Mouse (Mus musculus): ENCODE results near the gene Enthd1. TPM values are rescaled to one million over a fixed set of nuclear protein-coding genes. Genes with fewer than 3 reads are reported as not detected.

The Enthd1 gene
- polyA plus RNA-seq, 2 experiments, result not detected

- TF ChIP-seq CTCF (IDR thresholded peaks at IDR 0.05; ENCODE audit: low read depth) (no peak), EP300 (IDR thresholded peaks at IDR 0.05; ENCODE audit: low read depth) (no peak)
- WGBS (ENCODE audit: insufficient replicate concordance), result 56% methylated on average over 5 of the region's 5 CpGs
- no peak overlapping the region for H3K4me3 ChIP-seq (ENCODE audit: insufficient read depth in 1 of 2, low read depth in 2 of 2, low read length in 2 of 2)
- no peaks in the 10 kb centered on the region for H3K9me3 ChIP-seq (ENCODE audit: control insufficient read depth, low read length)
- DNase-seq (ENCODE audit: low read depth in 3 of 3, low spot score in 3 of 3), result no peak
- H3K36me3 ChIP-seq (replicated peaks; ENCODE audit: control insufficient read depth, insufficient read depth, low read depth), result no peaks in the 10 kb centered on the region
- H3K27ac ChIP-seq, result no peak overlapping the region
- H3K9ac ChIP-seq (replicated peaks), result no peak overlapping the region
- H3K4me2 ChIP-seq (ENCODE audit: low read depth), result no peak overlapping the region
- H3K4me1 ChIP-seq (replicated peaks; ENCODE audit: control insufficient read depth in 2 of 2, insufficient read depth in 2 of 2, low read length in 1 of 2), result no peaks in the 10 kb centered on the region
- no peaks in the 10 kb centered on the region for H3K27me3 ChIP-seq (ENCODE audit: control insufficient read depth, insufficient read depth, low read length)
- no peak for ATAC-seq (ENCODE audit: insufficient read depth)
Observed at GRCm38 (mm10) chr15:80490151-80490550, 74.8 kb downstream of the Enthd1 start.

- ATAC-seq (ENCODE audit: insufficient read depth), result no peak
- TF ChIP-seq CTCF (IDR thresholded peaks at IDR 0.05; ENCODE audit: low read depth), result no peak
- no peak for TF ChIP-seq EP300 (IDR thresholded peaks at IDR 0.05; ENCODE audit: low read depth)
- WGBS (ENCODE audit: insufficient replicate concordance), result 16% methylated on average over 3 of the region's 3 CpGs
Observed at GRCm38 (mm10) chr15:80488658-80489057, 76.3 kb downstream of the Enthd1 start.

GRCm38 (mm10) chr15:80485601-80486000 lies 79.4 kb downstream of the Enthd1 start:
- ATAC-seq (ENCODE audit: insufficient read depth) (no peak), DNase-seq (ENCODE audit: low read depth in 3 of 3, low spot score in 3 of 3) (no peak)
- Histone ChIP-seq H3K4me3 (ENCODE audit: insufficient read depth in 1 of 2, low read depth in 2 of 2, low read length in 2 of 2) (no peak overlapping the region), H3K27ac (no peak overlapping the region), H3K9ac (replicated peaks) (no peak overlapping the region), H3K4me2 (ENCODE audit: low read depth) (no peak overlapping the region), H3K4me1 (replicated peaks; ENCODE audit: control insufficient read depth in 2 of 2, insufficient read depth in 2 of 2, low read length in 1 of 2) (no peaks in the 10 kb centered on the region), H3K27me3 (ENCODE audit: control insufficient read depth, insufficient read depth, low read length) (no peaks in the 10 kb centered on the region), H3K9me3 (ENCODE audit: control insufficient read depth, low read length) (no peaks in the 10 kb centered on the region), H3K36me3 (replicated peaks; ENCODE audit: control insufficient read depth, insufficient read depth, low read depth) (no peaks in the 10 kb centered on the region)
- TF ChIP-seq CTCF (IDR thresholded peaks at IDR 0.05; ENCODE audit: low read depth) (peak; percentile 40), EP300 (IDR thresholded peaks at IDR 0.05; ENCODE audit: low read depth) (no peak)
- WGBS (ENCODE audit: insufficient replicate concordance), result 86% methylated on average over 1 of the region's 1 CpGs

More at GRCm38 (mm10) chr15:80488658-80489057, 76.3 kb downstream of the Enthd1 start:
- Histone ChIP-seq H3K4me2 (ENCODE audit: low read depth) (no peak overlapping the region), H3K9me3 (ENCODE audit: control insufficient read depth, low read length) (no peaks in the 10 kb centered on the region), H3K4me1 (replicated peaks; ENCODE audit: control insufficient read depth in 2 of 2, insufficient read depth in 2 of 2, low read length in 1 of 2) (no peaks in the 10 kb centered on the region), H3K4me3 (ENCODE audit: insufficient read depth in 1 of 2, low read depth in 2 of 2, low read length in 2 of 2) (no peak overlapping the region), H3K27me3 (ENCODE audit: control insufficient read depth, insufficient read depth, low read length) (no peaks in the 10 kb centered on the region), H3K9ac (replicated peaks) (no peak overlapping the region), H3K27ac (no peak overlapping the region), H3K36me3 (replicated peaks; ENCODE audit: control insufficient read depth, insufficient read depth, low read depth) (no peaks in the 10 kb centered on the region)
- DNase-seq (ENCODE audit: low read depth in 3 of 3, low spot score in 3 of 3), result no peak

- H3K36me3 ChIP-seq (replicated peaks; ENCODE audit: control insufficient read depth, insufficient read depth, low read depth), result no peaks in the 10 kb centered on the region
- no peaks in the 10 kb centered on the region for H3K27me3 ChIP-seq (ENCODE audit: control insufficient read depth, insufficient read depth, low read length)
- no peak overlapping the region for H3K27ac ChIP-seq
- no peaks in the 10 kb centered on the region for H3K9me3 ChIP-seq (ENCODE audit: control insufficient read depth, low read length)
- no peak overlapping the region for H3K4me2 ChIP-seq (ENCODE audit: low read depth)
- H3K9ac ChIP-seq (replicated peaks), result no peak overlapping the region
- no peaks in the 10 kb centered on the region for H3K4me1 ChIP-seq (replicated peaks; ENCODE audit: control insufficient read depth in 2 of 2, insufficient read depth in 2 of 2, low read length in 1 of 2)
- no peak overlapping the region for H3K4me3 ChIP-seq (ENCODE audit: insufficient read depth in 1 of 2, low read depth in 2 of 2, low read length in 2 of 2)
- TF ChIP-seq CTCF (IDR thresholded peaks at IDR 0.05; ENCODE audit: low read depth) (no peak), EP300 (IDR thresholded peaks at IDR 0.05; ENCODE audit: low read depth) (no peak)
- DNase-seq (ENCODE audit: low read depth in 3 of 3, low spot score in 3 of 3), result no peak
- ATAC-seq (ENCODE audit: insufficient read depth), result no peak
- 65% methylated on average over 9 of the region's 9 CpGs for WGBS (ENCODE audit: insufficient replicate concordance)
Observed at GRCm38 (mm10) chr15:80483041-80483705, 81.8 kb downstream of the Enthd1 start.

- Histone ChIP-seq H3K27ac (no peak overlapping the region), H3K4me2 (ENCODE audit: low read depth) (no peak overlapping the region), H3K27me3 (ENCODE audit: control insufficient read depth, insufficient read depth, low read length) (no peaks in the 10 kb centered on the region), H3K4me3 (ENCODE audit: insufficient read depth in 1 of 2, low read depth in 2 of 2, low read length in 2 of 2) (no peak overlapping the region), H3K9ac (replicated peaks) (no peak overlapping the region), H3K9me3 (ENCODE audit: control insufficient read depth, low read length) (no peaks in the 10 kb centered on the region), H3K36me3 (replicated peaks; ENCODE audit: control insufficient read depth, insufficient read depth, low read depth) (no peaks in the 10 kb centered on the region), H3K4me1 (replicated peaks; ENCODE audit: control insufficient read depth in 2 of 2, insufficient read depth in 2 of 2, low read length in 1 of 2) (no peaks in the 10 kb centered on the region)
- no peak for ATAC-seq (ENCODE audit: insufficient read depth)
- no peak for DNase-seq (ENCODE audit: low read depth in 3 of 3, low spot score in 3 of 3)
- 59% methylated on average over 8 of the region's 8 CpGs for WGBS (ENCODE audit: insufficient replicate concordance)
- TF ChIP-seq CTCF (IDR thresholded peaks at IDR 0.05; ENCODE audit: low read depth) (no peak), EP300 (IDR thresholded peaks at IDR 0.05; ENCODE audit: low read depth) (no peak)
Observed at GRCm38 (mm10) chr15:80482348-80482747, 82.6 kb downstream of the Enthd1 start.

Measured in liver, embryonic 14.5 days (tissue).